Mouse (Mus musculus): ENCODE results near the gene Fam114a1.

The Fam114a1 gene

GRCm38 (mm10) chr5:65059806-65060205 is 89.9 kb downstream of the Fam114a1 start:
- no peak for DNase-seq (ENCODE audit: low read depth)

GRCm38 (mm10) chr5:65062236-65062635 is 92.4 kb downstream of the Fam114a1 start:
- DNase-seq (ENCODE audit: low read depth), result no peak

GRCm38 (mm10) chr5:65063266-65063665 is 93.4 kb downstream of the Fam114a1 start:
- DNase-seq (ENCODE audit: low read depth), result no peak

- no peak for DNase-seq (ENCODE audit: low read depth)
Measured at GRCm38 (mm10) chr5:65068166-65068565, 98.3 kb downstream of the Fam114a1 start.

GRCm38 (mm10) chr5:65069872-65070271 is 100.0 kb downstream of the Fam114a1 start:
- DNase-seq (ENCODE audit: low read depth), result no peak

GRCm38 (mm10) chr5:65071689-65072118 is 101.8 kb downstream of the Fam114a1 start:
- no peak for DNase-seq (ENCODE audit: low read depth)

- DNase-seq (ENCODE audit: low read depth), result no peak
Measured at GRCm38 (mm10) chr5:65073247-65073646, 103.4 kb downstream of the Fam114a1 start.

GRCm38 (mm10) chr5:65074693-65075092 is 104.8 kb downstream of the Fam114a1 start:
- DNase-seq (ENCODE audit: low read depth), result no peak

- DNase-seq (ENCODE audit: low read depth), result no peak
Measured at GRCm38 (mm10) chr5:65076087-65076486, 106.2 kb downstream of the Fam114a1 start.

GRCm38 (mm10) chr5:65076748-65077147 is 106.9 kb downstream of the Fam114a1 start:
- DNase-seq (ENCODE audit: low read depth), result no peak

GRCm38 (mm10) chr5:65078081-65078480 is 108.2 kb downstream of the Fam114a1 start:
- DNase-seq (ENCODE audit: low read depth), result no peak

GRCm38 (mm10) chr5:65079881-65080280 is 110.0 kb downstream of the Fam114a1 start:
- peak; percentile 40 for DNase-seq (ENCODE audit: low read depth)

- no peak for DNase-seq (ENCODE audit: low read depth)
Measured at GRCm38 (mm10) chr5:65081836-65082235, 112.0 kb downstream of the Fam114a1 start.

- peak; percentile 91 for DNase-seq (ENCODE audit: low read depth)
Measured at GRCm38 (mm10) chr5:65086522-65086921, 116.7 kb downstream of the Fam114a1 start.

- no peak for DNase-seq (ENCODE audit: low read depth)
Measured at GRCm38 (mm10) chr5:65089707-65090106, 119.8 kb downstream of the Fam114a1 start.

- DNase-seq (ENCODE audit: low read depth), result no peak
Measured at GRCm38 (mm10) chr5:65091184-65091858, 121.5 kb downstream of the Fam114a1 start.

All from fibroblast of lung, adult 2 months (primary cell).